Mouse (Mus musculus) neural tube, embryonic 11.5 days (tissue): Measurements from ENCODE around the gene Thap11. TPM values are rescaled to one million over a fixed set of nuclear protein-coding genes. Genes with fewer than 3 reads are reported as not detected.
"Not testable (repeated sequence)": the region's sequence is repeated elsewhere in the genome, so short reads cannot be mapped to it uniquely, and the experiment has no call there.

Experiments used
- ATAC-seq: fragments of 200-750 bp; cut with Nextera tagmentation; 2 replicates; pipeline ENCODE4 v1.8.0; 2017; ENCODE audit warnings: moderate number of reproducible peaks, mild to moderate bottlenecking, moderate TSS enrichment, moderate library complexity; ENCODE audit not compliant: insufficient read depth, low FRiP score, low TSS enrichment
- DNase-seq: peaks from one replicate; pipeline ENCODE4 v3.0.0-alpha.2; 2015; ENCODE audit warnings: low spot score
- H3K27ac ChIP-seq: fragments of 300-500 bp; sonication (generic); 2 replicates; pipeline ENCODE4 v1.5.1; 2014; ENCODE audit warnings: low read depth, mild to moderate bottlenecking, low read length
- H3K27me3 ChIP-seq: fragments of 300-500 bp; sonication (generic); 2 replicates; pipeline ENCODE4 v1.6.1; 2014; ENCODE audit warnings: mild to moderate bottlenecking, low read length, mixed read lengths; ENCODE audit not compliant: control insufficient read depth, insufficient read depth
- H3K36me3 ChIP-seq: fragments of 300-500 bp; sonication (generic); 2 replicates; pipeline ENCODE4 v1.6.1; 2014; ENCODE audit warnings: mild to moderate bottlenecking, low read length, moderate library complexity, mixed read lengths; ENCODE audit not compliant: control insufficient read depth, insufficient read depth
- H3K4me1 ChIP-seq: fragments of 300-500 bp; sonication (generic); 2 replicates; pipeline ENCODE4 v1.6.1; 2014; ENCODE audit warnings: low read length, mixed read lengths; ENCODE audit not compliant: control insufficient read depth, insufficient read depth
- H3K4me2 ChIP-seq: fragments of 300-500 bp; sonication (generic); 2 replicates; pipeline ENCODE4 v1.6.1; 2014; ENCODE audit warnings: low read depth, mild to moderate bottlenecking, moderate library complexity
- H3K4me3 ChIP-seq: fragments of 300-500 bp; sonication (generic); 2 replicates; pipeline ENCODE4 v1.5.1; 2014; ENCODE audit warnings: low read depth, low read length
- H3K9ac ChIP-seq: fragments of 300-500 bp; sonication (generic); 2 replicates; pipeline ENCODE4 v1.6.1; 2014; ENCODE audit warnings: mild to moderate bottlenecking, low read length
- H3K9me3 ChIP-seq: fragments of 300-500 bp; sonication (generic); 2 replicates; pipeline ENCODE4 v1.6.1; 2016; ENCODE audit warnings: low read length; ENCODE audit not compliant: control insufficient read depth
- WGBS: fragments of 180-500 bp; shearing (Covaris S2); extraction: QIAGEN DNeasy Blood & Tissue Kit; methylation state at CpG from one replicate; pipeline ENCODE4 v1.1.7; 2014; 5-methylcytosine and 5-hydroxymethylcytosine counted together
- polyA plus RNA-seq: library from polyadenylated mRNA; unstranded; fragments of >200 nt; fragmentation: Nextera tagmentation; extraction: Ambion mirVana; gene quantifications from 2 replicates; pipeline ENCODE4 v1.2.1, GENCODE M21; 2014

The Thap11 gene
- polyA plus RNA-seq, 1 experiment from 2014 or later: 68.9 TPM

DNA sequence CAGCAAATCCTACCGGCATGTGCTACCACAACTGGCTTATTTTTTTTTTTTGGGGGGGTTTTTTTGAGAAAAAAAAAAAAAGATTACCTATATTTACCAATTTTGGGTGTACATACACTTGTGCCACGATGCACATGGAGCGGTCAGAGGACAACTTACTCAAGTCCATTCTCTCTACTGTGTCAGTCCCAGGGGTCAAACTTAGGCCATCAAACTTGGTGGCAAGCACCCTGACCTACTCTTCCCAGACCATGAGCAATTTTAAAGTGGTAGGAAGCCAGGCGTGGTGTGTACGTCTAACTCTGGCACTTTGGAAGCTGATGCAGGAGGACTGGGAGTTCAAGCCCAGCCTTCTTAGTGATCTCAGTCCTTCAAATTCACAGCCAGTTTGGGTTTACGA is 41.7 kb upstream of the Thap11 start:
- DNase-seq (no peak), ATAC-seq (no peak)
- H3K9ac ChIP-seq: no peak overlapping the region
- 93% methylated on average over 6 of the region's 6 CpGs for WGBS
- H3K27ac ChIP-seq: no peak overlapping the region
- H3K9me3 ChIP-seq: no peaks in the 10 kb centered on the region
- no peak overlapping the region for H3K4me2 ChIP-seq
- no peaks in the 10 kb centered on the region for H3K36me3 ChIP-seq
- no peak overlapping the region for H3K4me3 ChIP-seq
- H3K27me3 ChIP-seq: no peaks in the 10 kb centered on the region
- H3K4me1 ChIP-seq: no peaks in the 10 kb centered on the region

DNA sequence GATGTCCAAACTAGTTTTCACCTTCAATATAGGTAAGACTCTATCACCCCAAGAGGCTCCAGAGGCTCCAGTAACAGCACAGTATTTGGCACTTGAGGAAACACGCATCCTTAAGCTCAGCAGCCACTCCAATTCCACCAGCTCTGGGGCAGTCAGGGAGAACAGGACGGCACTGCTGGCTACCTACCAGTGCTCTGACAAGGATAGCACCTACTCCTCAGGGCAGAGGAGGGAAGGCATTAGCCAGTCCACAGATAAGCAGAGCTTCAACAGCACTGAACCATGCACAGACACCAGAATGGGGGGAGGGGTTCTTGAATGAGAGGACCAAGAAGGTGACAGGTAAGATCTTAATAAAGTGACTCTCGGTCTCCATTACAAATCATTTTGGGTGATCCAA is 35.3 kb upstream of the Thap11 start:
- Histone ChIP-seq H3K27ac (no peak overlapping the region), H3K36me3 (peaks cover 11% of the 10 kb centered on the region), H3K27me3 (no peaks in the 10 kb centered on the region), H3K4me3 (no peak overlapping the region), H3K4me2 (no peak overlapping the region), H3K9ac (no peak overlapping the region), H3K4me1 (no peaks in the 10 kb centered on the region), H3K9me3 (no peaks in the 10 kb centered on the region)
- WGBS: 95% methylated on average over 3 of the region's 3 CpGs
- DNase-seq (no peak), ATAC-seq (no peak)

GRCm38 (mm10) chr8:105820925-105821324 is 34.0 kb upstream of the Thap11 start:
- no peak for DNase-seq
- Histone ChIP-seq H3K27ac (no peak overlapping the region), H3K4me3 (no peak overlapping the region), H3K4me2 (no peak overlapping the region), H3K27me3 (no peaks in the 10 kb centered on the region), H3K36me3 (peaks cover 11% of the 10 kb centered on the region), H3K9ac (no peak overlapping the region), H3K9me3 (no peaks in the 10 kb centered on the region), H3K4me1 (peaks cover 4% of the 10 kb centered on the region)
- no peak for ATAC-seq
- 95% methylated on average over 1 of the region's 1 CpGs for WGBS

DNA sequence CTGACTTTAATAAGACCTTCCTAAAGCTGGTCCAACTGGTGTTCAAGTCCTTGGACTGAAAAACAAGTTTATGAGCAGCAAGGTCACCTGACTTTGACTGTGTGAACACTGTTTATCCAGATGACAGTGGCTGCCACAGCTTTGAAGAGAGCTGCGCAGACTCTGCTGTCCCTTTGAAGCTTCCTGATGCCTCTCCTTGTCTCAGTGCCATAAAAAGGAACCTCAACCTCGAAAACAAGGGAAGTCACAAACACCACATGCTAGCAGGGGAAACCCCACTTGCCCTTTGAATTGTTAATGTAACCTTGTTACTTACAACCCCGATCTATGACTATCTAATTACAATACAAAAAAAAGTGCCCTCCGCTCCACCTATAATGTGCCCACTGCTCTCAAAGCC is 29.4 kb upstream of the Thap11 start:
- no peak for DNase-seq
- WGBS: 56% methylated on average over 4 of the region's 4 CpGs
- Histone ChIP-seq H3K4me1 (peaks cover 8% of the 10 kb centered on the region), H3K27ac (no peak overlapping the region), H3K4me2 (peak overlapping the region; percentile 84), H3K36me3 (peaks cover 11% of the 10 kb centered on the region), H3K27me3 (no peaks in the 10 kb centered on the region), H3K4me3 (peak overlapping the region; percentile 96; the same call in 1 of the 2 replicates), H3K9ac (no peak overlapping the region), H3K9me3 (no peaks in the 10 kb centered on the region)
- no peak for ATAC-seq

- DNase-seq (no peak), ATAC-seq (no peak)
- WGBS: 12% methylated on average over 4 of the region's 4 CpGs
- Histone ChIP-seq H3K4me2 (peak overlapping the region; percentile 84), H3K27me3 (no peaks in the 10 kb centered on the region), H3K9me3 (no peaks in the 10 kb centered on the region), H3K9ac (peak overlapping the region; percentile 90), H3K36me3 (peaks cover 9% of the 10 kb centered on the region), H3K4me1 (peaks cover 8% of the 10 kb centered on the region), H3K4me3 (peak overlapping the region; percentile 96), H3K27ac (no peak overlapping the region)
Measured at GRCm38 (mm10) chr8:105826379-105826778, 28.6 kb upstream of the Thap11 start.

DNA sequence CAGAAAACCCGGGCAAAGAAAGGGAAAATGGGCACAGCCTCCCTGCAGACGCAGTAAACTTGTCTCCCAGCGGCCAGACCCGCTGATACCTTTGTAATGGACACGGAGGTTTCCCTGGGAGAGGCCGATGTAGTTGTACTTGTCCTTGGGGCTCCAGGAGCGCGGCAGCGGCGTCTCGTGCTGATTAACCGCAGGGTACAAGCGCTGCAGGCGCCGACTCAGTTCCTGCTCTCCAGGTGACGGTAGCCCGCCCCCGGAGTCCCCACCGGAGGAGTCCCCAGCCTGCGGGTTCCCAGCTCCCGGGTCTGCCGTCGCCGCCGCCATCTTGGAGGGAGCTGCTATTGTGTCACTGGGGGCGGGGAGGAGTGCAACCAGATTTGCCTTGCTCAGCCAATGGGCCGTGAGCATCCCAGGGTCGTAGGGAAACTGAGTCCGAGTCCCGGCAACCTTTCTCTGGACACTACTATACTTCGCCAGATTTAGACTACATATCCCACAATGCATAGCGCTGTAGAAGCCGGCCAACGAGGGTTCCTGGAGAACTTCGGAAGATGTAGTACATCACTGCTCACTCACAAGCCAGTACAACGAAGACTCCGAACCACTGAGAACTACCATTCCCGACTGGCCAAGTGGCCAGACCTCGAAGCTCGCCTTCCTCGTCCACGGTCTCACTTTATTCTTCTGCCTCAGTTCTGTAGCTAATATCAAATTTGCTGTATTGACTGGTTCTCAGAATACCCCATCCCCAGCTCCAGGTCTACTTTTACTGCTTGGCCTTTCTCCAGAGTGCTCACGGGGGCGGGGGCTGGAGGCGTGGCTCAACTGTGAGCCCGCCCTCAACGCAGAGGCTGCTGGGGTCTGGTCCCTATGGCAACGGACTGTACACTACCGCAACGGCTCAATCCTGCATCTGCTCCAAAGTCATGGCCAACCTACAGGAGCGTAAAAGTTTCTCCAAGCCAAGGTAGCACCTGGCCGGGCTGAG is 27.8 kb upstream of the Thap11 start, which contains the start of the genes Ranbp10 and Tsnaxip1:
Gene Ranbp10, minus strand, starts transcription at position 490 of the 988 bp plus-strand sequence.
Gene Tsnaxip1, plus strand, starts transcription at position 871 of the 988 bp plus-strand sequence.
- no peaks in the 10 kb centered on the region for H3K9me3 ChIP-seq
- no peaks in the 10 kb centered on the region for H3K27me3 ChIP-seq
- H3K27ac ChIP-seq: no peak within 1 kb of the TSS
- peaks cover 8% of the 10 kb centered on the region for H3K4me1 ChIP-seq
- peak; percentile 98 for ATAC-seq
- peak within 1 kb of the TSS; percentile 96 for H3K4me3 ChIP-seq
- H3K4me2 ChIP-seq: peak within 1 kb of the TSS; percentile 84
- DNase-seq: peak; percentile 94
- peaks cover 4% of the 10 kb centered on the region for H3K36me3 ChIP-seq
- WGBS: under 1% methylated on average over 52 of the region's 52 CpGs
- H3K9ac ChIP-seq: peak within 1 kb of the TSS; percentile 90

GRCm38 (mm10) chr8:105833740-105834139 is 21.2 kb upstream of the Thap11 start:
- not testable (repeated sequence) for DNase-seq, H3K27me3 ChIP-seq, H3K9me3 ChIP-seq, H3K4me3 ChIP-seq, H3K36me3 ChIP-seq, ATAC-seq, H3K4me1 ChIP-seq, H3K4me2 ChIP-seq, H3K27ac ChIP-seq, H3K9ac ChIP-seq
- WGBS: 89% methylated on average over 2 of the region's 2 CpGs

GRCm38 (mm10) chr8:105835318-105835717 is 19.6 kb upstream of the Thap11 start:
- H3K4me3 ChIP-seq: no peak overlapping the region
- no peaks in the 10 kb centered on the region for H3K27me3 ChIP-seq
- H3K9ac ChIP-seq: no peak overlapping the region
- DNase-seq (peak; percentile 50), ATAC-seq (no peak)
- H3K27ac ChIP-seq: no peak overlapping the region
- no peaks in the 10 kb centered on the region for H3K4me1 ChIP-seq
- H3K36me3 ChIP-seq: no peaks in the 10 kb centered on the region
- H3K9me3 ChIP-seq: no peaks in the 10 kb centered on the region
- H3K4me2 ChIP-seq: no peak overlapping the region
- 29% methylated on average over 11 of the region's 11 CpGs for WGBS

DNA sequence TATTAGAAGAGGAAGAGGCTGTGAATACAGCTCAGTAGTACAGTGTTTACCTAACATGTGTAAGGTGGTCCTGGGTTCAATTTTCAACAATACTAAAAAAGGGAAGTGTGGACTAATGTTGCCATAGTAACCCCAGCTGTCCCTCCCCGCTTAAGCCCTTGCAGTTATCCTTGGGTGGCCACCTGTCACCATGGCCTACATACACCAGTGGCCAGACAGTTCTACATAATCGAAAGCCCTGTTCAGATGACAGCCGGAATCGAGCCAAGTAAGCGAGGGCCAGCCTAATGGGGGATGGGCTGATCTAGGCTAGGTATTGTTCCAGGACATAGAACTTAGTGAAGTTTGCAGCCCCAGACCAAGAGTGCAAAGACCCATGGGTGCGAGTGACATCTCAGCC is 17.9 kb upstream of the Thap11 start:
- DNase-seq: no peak
- H3K4me3 ChIP-seq: no peak overlapping the region
- H3K9ac ChIP-seq: no peak overlapping the region
- no peaks in the 10 kb centered on the region for H3K27me3 ChIP-seq
- no peak overlapping the region for H3K27ac ChIP-seq
- H3K36me3 ChIP-seq: no peaks in the 10 kb centered on the region
- no peak overlapping the region for H3K4me2 ChIP-seq
- no peaks in the 10 kb centered on the region for H3K4me1 ChIP-seq
- no peak for ATAC-seq
- no peaks in the 10 kb centered on the region for H3K9me3 ChIP-seq
- WGBS: 89% methylated on average over 6 of the region's 6 CpGs
